Mouse (Mus musculus) brain, embryonic 14.5 days (tissue): ENCODE data around the gene Tmem243.

Source experiments
- CTCF ChIP-seq: fragments of 200-500 bp; IDR thresholded peaks from 2 replicates; pipeline ENCODE4 v1.5.1; 2012; ENCODE audit warnings: inconsistent platforms, mild to moderate bottlenecking, moderate library complexity, borderline replicate concordance; ENCODE audit not compliant: insufficient read depth, insufficient read length; ENCODE audit errors: extremely low read depth
- POLR2A ChIP-seq: fragments of 200-500 bp; IDR thresholded peaks from 2 replicates; pipeline ENCODE4 v1.6.1; 2012; ENCODE audit warnings: mild to moderate bottlenecking, inconsistent platforms, borderline replicate concordance; ENCODE audit not compliant: poor library complexity, insufficient read depth, insufficient read length, severe bottlenecking; ENCODE audit errors: extremely low read depth

DNA sequence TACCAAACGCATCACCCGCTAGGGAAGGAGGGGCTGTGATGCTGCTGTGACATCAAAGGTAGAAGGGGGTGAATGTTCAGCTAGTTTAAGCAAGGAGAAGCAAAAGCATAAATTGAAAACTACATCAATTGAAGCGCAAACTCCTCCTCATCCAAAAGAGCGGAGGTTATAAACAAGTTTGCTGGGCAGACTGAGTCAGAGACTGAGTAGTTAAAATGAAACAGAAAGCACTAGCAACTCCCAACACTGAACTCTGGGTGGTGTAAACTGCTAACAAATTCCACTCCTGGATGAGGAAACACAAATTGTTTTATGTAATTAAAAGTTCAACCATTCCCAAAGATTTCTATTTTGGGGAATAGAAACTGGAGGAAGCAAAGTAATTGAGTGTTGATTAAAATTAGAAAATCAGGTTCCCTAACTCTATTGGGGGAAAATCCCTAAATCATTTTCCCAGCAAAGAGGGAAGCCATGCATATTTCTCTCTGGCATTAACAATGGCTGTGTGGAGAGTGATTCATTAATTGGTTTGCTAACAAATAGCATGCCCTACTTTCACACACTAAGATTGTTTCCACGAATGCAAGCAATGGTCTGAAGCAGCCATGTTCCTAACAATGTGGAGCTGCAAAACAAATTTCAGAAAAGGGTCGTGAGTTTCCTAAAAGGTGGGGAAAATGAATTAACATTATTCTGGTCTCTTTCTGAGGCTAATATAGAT, 41.0 kb upstream of the Tmem243 start:
- no peak for TF ChIP-seq CTCF
- no peak for TF ChIP-seq POLR2A
